9 mouse cellular contexts compared by ENCODE assay signal in genomic region chr7:107595426-107595825, GRCm38 (mm10). TPM values are rescaled to one million over a fixed set of nuclear protein-coding genes. Genes with fewer than 3 reads are reported as not detected.
A peak's percentile ranks its signal among the peaks of the same experiment; 100 is the strongest.
DNase-seq lines count a peak whose midpoint lies in the region; ATAC-seq and TF ChIP-seq lines count a peak whose summit lies in the region.
"Had no signal": no experiment of that assay in that cellular context is flagged by ENCODE, and none has a peak within 500 bp of the region (broad histone marks: within the 10 kb centered on the region; RNA-seq: fewer than 3 reads in every experiment).

No protein-coding gene starts in this region.

- H3K4me2 ChIP-seq in embryonic facial prominence, embryonic 15.5 days (replicated peaks) = peak overlapping the region; percentile 94
- H3K4me2 ChIP-seq in kidney, embryonic 16.5 days (replicated peaks; ENCODE audit: low read depth, low read length) = peak overlapping the region; percentile 91
- peak overlapping the region; percentile 96 for H3K4me2 ChIP-seq in neural tube, embryonic 12.5 days (replicated peaks)

- H3K36me3 ChIP-seq in embryonic facial prominence, embryonic 15.5 days = peaks cover 10% of the 10 kb centered on the region
- H3K36me3 ChIP-seq in kidney, embryonic 16.5 days (ENCODE audit: insufficient read depth, low read length) = peaks cover 6% of the 10 kb centered on the region; the same call in 1 of the 2 replicates
- no peaks in the 10 kb centered on the region for H3K36me3 ChIP-seq in neural tube, embryonic 12.5 days

- intact Hi-C loops in left cerebral cortex, adult 2 months (cut with DNase I) = loop anchor here (5.0 kb wide), 2 partner anchors 62 to 152 kb away; no protein-coding TSS in a partner anchor
- intact Hi-C loops in left cerebral cortex, postnatal 25 days (cut with DNase I) = no loop called here

- H3K4me1 ChIP-seq in embryonic facial prominence, embryonic 15.5 days = peaks cover 14% of the 10 kb centered on the region
- H3K4me1 ChIP-seq in kidney, embryonic 16.5 days (ENCODE audit: insufficient read depth, low read length) = peaks cover 3% of the 10 kb centered on the region; the same call in 1 of the 2 replicates
- H3K4me1 ChIP-seq in neural tube, embryonic 12.5 days = peaks cover 14% of the 10 kb centered on the region

- ATAC-seq in embryonic facial prominence, embryonic 15.5 days (ENCODE audit: insufficient number of reproducible peaks, low FRiP score, low TSS enrichment, low read depth) = no peak
- no peak for ATAC-seq in kidney, embryonic 16.5 days (ENCODE audit: low FRiP score, low TSS enrichment)
- ATAC-seq in neural tube, embryonic 12.5 days (ENCODE audit: low FRiP score, low read depth) = no peak

- peak overlapping the region; percentile 13; the same call in 1 of the 2 replicates for H3K27ac ChIP-seq in left cerebral cortex, adult 2 months
- H3K27ac ChIP-seq in embryonic facial prominence, embryonic 15.5 days (replicated peaks) = 0 out of 2 replicates have a peak overlapping the region, but pooled peaks have one; percentile 65
- no peak overlapping the region for H3K27ac ChIP-seq in kidney, embryonic 16.5 days (ENCODE audit: low read length)
- no peak overlapping the region for H3K27ac ChIP-seq in neural tube, embryonic 12.5 days

- no peak for DNase-seq in left cerebral cortex, adult 2 months (ENCODE audit: extremely low spot score in 1 of 2, low spot score in 2 of 2)
- no peak for DNase-seq in left cerebral cortex, postnatal 25 days (ENCODE audit: low spot score in 2 of 2)
- no peak for DNase-seq in yolk sac, embryonic 10.5 days (ENCODE audit: low spot score)
- DNase-seq in layer of hippocampus, postnatal 10 days (ENCODE audit: low spot score in 2 of 2) = no peak
- no peak for DNase-seq in ovary, postnatal 14 days (ENCODE audit: low spot score)

- no peak for TF ChIP-seq CTCF in left cerebral cortex, adult 2 months (IDR thresholded peaks at IDR 0.05)

- H3K9me3 ChIP-seq in embryonic facial prominence, embryonic 15.5 days (replicated peaks) = no peaks in the 10 kb centered on the region
- no peaks in the 10 kb centered on the region for H3K9me3 ChIP-seq in kidney, embryonic 16.5 days (ENCODE audit: low read length)
- no peaks in the 10 kb centered on the region for H3K9me3 ChIP-seq in neural tube, embryonic 12.5 days

- H3K4me3 ChIP-seq in left cerebral cortex, adult 2 months = peak overlapping the region; percentile 55
- peak overlapping the region; percentile 56 for H3K4me3 ChIP-seq in embryonic facial prominence, embryonic 15.5 days (replicated peaks)
- H3K4me3 ChIP-seq in kidney, embryonic 16.5 days (ENCODE audit: low read length) = peak overlapping the region; percentile 59
- peak overlapping the region; percentile 50 for H3K4me3 ChIP-seq in neural tube, embryonic 12.5 days

- no peaks in the 10 kb centered on the region for H3K27me3 ChIP-seq in embryonic facial prominence, embryonic 15.5 days
- H3K27me3 ChIP-seq in kidney, embryonic 16.5 days (ENCODE audit: insufficient read depth, low read length) = no peaks in the 10 kb centered on the region
- no peaks in the 10 kb centered on the region; the same call in 1 of the 2 replicates for H3K27me3 ChIP-seq in neural tube, embryonic 12.5 days (replicated peaks)

- 15% methylated on average over 13 of the region's 13 CpGs for WGBS in embryonic facial prominence, embryonic 15.5 days
- WGBS in kidney, embryonic 16.5 days = 11% methylated on average over 13 of the region's 13 CpGs
- WGBS in neural tube, embryonic 12.5 days = 13% methylated on average over 13 of the region's 13 CpGs

- H3K9ac ChIP-seq in embryonic facial prominence, embryonic 15.5 days = no peak overlapping the region; the same call in 1 of the 2 replicates
- H3K9ac ChIP-seq in kidney, embryonic 16.5 days (replicated peaks; ENCODE audit: low read length) = peak overlapping the region; percentile 62
- H3K9ac ChIP-seq in neural tube, embryonic 12.5 days = peak overlapping the region; percentile 48; the same call in 1 of the 2 replicates

RNA-seq across cellular contexts. Expression of gene Ppfibp2, which starts 0.4 kb away (rescaled TPM):
- total RNA-seq in left cerebral cortex, adult 2 months (2021) = 1 to 10 TPM; 6.9 TPM
- 1 to 10 TPM; 5.0 to 6.5 TPM for total RNA-seq in left cerebral cortex, postnatal 25 days (2021)
- 16.6 and 18.6 TPM in 2 replicates for polyA plus RNA-seq in embryonic facial prominence, embryonic 15.5 days (2015; fragmentation: Nextera tagmentation; extraction: Ambion mirVana)
- polyA plus RNA-seq in kidney, embryonic 16.5 days (2015; fragmentation: Nextera tagmentation; extraction: Ambion mirVana) = 6.4 and 7.1 TPM in 2 replicates
- 2.5 and 3.5 TPM in 2 replicates for polyA plus RNA-seq in neural tube, embryonic 12.5 days (2016; fragmentation: Nextera tagmentation; extraction: Ambion mirVana)
- 1 to 10 TPM; 3.5 to 4.5 TPM for total RNA-seq in layer of hippocampus, postnatal 10 days (2021)

RNA-seq across cellular contexts. Expression of gene Olfml1, which starts 28.2 kb away (rescaled TPM):
- total RNA-seq in left cerebral cortex, adult 2 months (2021) = 1 to 10 TPM; 8.3 to 9.2 TPM
- total RNA-seq in left cerebral cortex, postnatal 25 days (2021) = 1 to 10 TPM; 8.8 to 9.5 TPM
- 29.0 and 31.4 TPM in 2 replicates for polyA plus RNA-seq in embryonic facial prominence, embryonic 15.5 days (2015; fragmentation: Nextera tagmentation; extraction: Ambion mirVana)
- 24.3 and 26.4 TPM in 2 replicates for polyA plus RNA-seq in kidney, embryonic 16.5 days (2015; fragmentation: Nextera tagmentation; extraction: Ambion mirVana)
- 6.2 and 7.0 TPM in 2 replicates for polyA plus RNA-seq in neural tube, embryonic 12.5 days (2016; fragmentation: Nextera tagmentation; extraction: Ambion mirVana)
- 1 to 10 TPM; 7.9 to 9.4 TPM for total RNA-seq in layer of hippocampus, postnatal 10 days (2021)
- total RNA-seq: hematopoietic stem cell, adult 5-6 weeks had no signal

RNA-seq across cellular contexts. Expression of gene 5330417H12Rik, which starts 29.5 kb away (rescaled TPM):
- total RNA-seq in left cerebral cortex, adult 2 months (2021) = not detected
- total RNA-seq in left cerebral cortex, postnatal 25 days (2021) = not detected
- 0.23 TPM in 1 of 2 replicates, not detected in the other for polyA plus RNA-seq in embryonic facial prominence, embryonic 15.5 days (2015; fragmentation: Nextera tagmentation; extraction: Ambion mirVana)
- not detected in 2 replicates for polyA plus RNA-seq in kidney, embryonic 16.5 days (2015; fragmentation: Nextera tagmentation; extraction: Ambion mirVana)
- not detected in 2 replicates for polyA plus RNA-seq in neural tube, embryonic 12.5 days (2016; fragmentation: Nextera tagmentation; extraction: Ambion mirVana)
- not detected for total RNA-seq in layer of hippocampus, postnatal 10 days (2021)
- total RNA-seq: hematopoietic stem cell, adult 5-6 weeks had no signal

Comparison
In these comparisons a context has a peak if more than half of its experiments do, and no peak if none do; other contexts are left out.
1. H3K27ac ChIP-seq: peak in left cerebral cortex, adult 2 months (single experiment) and embryonic facial prominence, embryonic 15.5 days (single experiment); none in kidney, embryonic 16.5 days (single experiment) and neural tube, embryonic 12.5 days (single experiment).
2. Peak in every context shown above with its lines, with median percentiles within 50 percentile points of each other: H3K4me3 ChIP-seq and H3K4me2 ChIP-seq.